Mouse (Mus musculus) limb, embryonic 15.5 days (tissue): Measurements from ENCODE around the gene Shq1. TPM values are rescaled to one million over a fixed set of nuclear protein-coding genes. Genes with fewer than 3 reads are reported as not detected.

Source experiments
- ATAC-seq: fragments of 200-750 bp; cut with Nextera tagmentation; 2 replicates; pipeline ENCODE4 v1.8.0; 2017; ENCODE audit warnings: low read depth, moderate TSS enrichment; ENCODE audit not compliant: insufficient number of reproducible peaks, low FRiP score, low TSS enrichment
- H3K27ac ChIP-seq: fragments of 300-500 bp; sonication (generic); 2 replicates; pipeline ENCODE4 v1.5.1; 2015; ENCODE audit warnings: moderate library complexity, mild to moderate bottlenecking, inconsistent platforms
- H3K27me3 ChIP-seq: fragments of 300-500 bp; sonication (generic); 2 replicates; pipeline ENCODE4 v1.6.1; 2015; ENCODE audit warnings: inconsistent platforms
- H3K36me3 ChIP-seq: fragments of 300-500 bp; sonication (generic); 2 replicates; pipeline ENCODE4 v1.6.1; 2015; ENCODE audit warnings: inconsistent platforms
- H3K4me1 ChIP-seq: fragments of 300-500 bp; sonication (generic); 2 replicates; pipeline ENCODE4 v1.6.1; 2015; ENCODE audit warnings: inconsistent platforms
- H3K4me2 ChIP-seq: fragments of 300-500 bp; sonication (generic); 2 replicates; pipeline ENCODE4 v1.6.1; 2015; ENCODE audit warnings: mild to moderate bottlenecking, inconsistent platforms
- H3K4me3 ChIP-seq: fragments of 300-500 bp; sonication (generic); 2 replicates; pipeline ENCODE4 v1.5.1; 2015; ENCODE audit warnings: mild to moderate bottlenecking, inconsistent platforms
- H3K9ac ChIP-seq: fragments of 300-500 bp; sonication (generic); 2 replicates; pipeline ENCODE4 v1.6.1; 2015; ENCODE audit warnings: inconsistent platforms
- H3K9me3 ChIP-seq: fragments of 300-500 bp; sonication (generic); 2 replicates; pipeline ENCODE4 v1.6.1; 2016; ENCODE audit warnings: inconsistent platforms
- WGBS: fragments of 180-500 bp; shearing (Covaris S2); methylation state at CpG from one replicate; pipeline ENCODE4 v1.1.7; 2015; 5-methylcytosine and 5-hydroxymethylcytosine counted together
- polyA plus RNA-seq: library from polyadenylated mRNA; unstranded; fragments of >200 nt; fragmentation: Nextera tagmentation; extraction: Ambion mirVana; gene quantifications from 2 replicates; pipeline ENCODE4 v1.2.1, GENCODE M21; 2015

The Shq1 gene
- polyA plus RNA-seq, 1 experiment from 2014 or later = 14.3 TPM

GRCm38 (mm10) chr6:100593857-100594256 is 77.1 kb downstream of the Shq1 start:
- H3K4me3 ChIP-seq = no peak overlapping the region
- 52% methylated on average over 8 of the region's 8 CpGs for WGBS
- no peaks in the 10 kb centered on the region for H3K4me1 ChIP-seq
- H3K36me3 ChIP-seq = no peaks in the 10 kb centered on the region
- H3K27me3 ChIP-seq = no peaks in the 10 kb centered on the region
- ATAC-seq = no peak
- no peak overlapping the region for H3K9ac ChIP-seq
- no peak overlapping the region for H3K4me2 ChIP-seq
- H3K9me3 ChIP-seq = no peaks in the 10 kb centered on the region
- no peak overlapping the region for H3K27ac ChIP-seq

- H3K9me3 ChIP-seq = no peaks in the 10 kb centered on the region
These were observed 78.0 kb downstream of the Shq1 start for GRCm38 (mm10) chr6:100592991-100593390.

GRCm38 (mm10) chr6:100590602-100591001 is 80.4 kb downstream of the Shq1 start:
- no peaks in the 10 kb centered on the region for H3K9me3 ChIP-seq
- no peaks in the 10 kb centered on the region for H3K36me3 ChIP-seq
- no peak overlapping the region for H3K27ac ChIP-seq
- no peak for ATAC-seq
- no peak overlapping the region for H3K4me2 ChIP-seq
- no peaks in the 10 kb centered on the region; the same call in 1 of the 2 replicates for H3K4me1 ChIP-seq
- no peaks in the 10 kb centered on the region for H3K27me3 ChIP-seq
- no peak overlapping the region for H3K9ac ChIP-seq
- no peak overlapping the region for H3K4me3 ChIP-seq
- 85% methylated on average over 4 of the region's 4 CpGs for WGBS

More at GRCm38 (mm10) chr6:100592991-100593390, 78.0 kb downstream of the Shq1 start:
- ATAC-seq = no peak
- Histone ChIP-seq H3K27ac (no peak overlapping the region), H3K27me3 (no peaks in the 10 kb centered on the region), H3K4me1 (no peaks in the 10 kb centered on the region), H3K4me2 (no peak overlapping the region), H3K4me3 (no peak overlapping the region), H3K36me3 (no peaks in the 10 kb centered on the region), H3K9ac (no peak overlapping the region)
- 26% methylated on average over 7 of the region's 7 CpGs for WGBS

GRCm38 (mm10) chr6:100588876-100589275 is 82.1 kb downstream of the Shq1 start:
- Histone ChIP-seq H3K4me1 (no peaks in the 10 kb centered on the region; the same call in 1 of the 2 replicates), H3K27me3 (no peaks in the 10 kb centered on the region), H3K36me3 (no peaks in the 10 kb centered on the region), H3K4me2 (no peak overlapping the region), H3K9me3 (no peaks in the 10 kb centered on the region), H3K27ac (no peak overlapping the region), H3K9ac (no peak overlapping the region), H3K4me3 (no peak overlapping the region)
- 79% methylated on average over 3 of the region's 3 CpGs for WGBS
- ATAC-seq = no peak

DNA sequence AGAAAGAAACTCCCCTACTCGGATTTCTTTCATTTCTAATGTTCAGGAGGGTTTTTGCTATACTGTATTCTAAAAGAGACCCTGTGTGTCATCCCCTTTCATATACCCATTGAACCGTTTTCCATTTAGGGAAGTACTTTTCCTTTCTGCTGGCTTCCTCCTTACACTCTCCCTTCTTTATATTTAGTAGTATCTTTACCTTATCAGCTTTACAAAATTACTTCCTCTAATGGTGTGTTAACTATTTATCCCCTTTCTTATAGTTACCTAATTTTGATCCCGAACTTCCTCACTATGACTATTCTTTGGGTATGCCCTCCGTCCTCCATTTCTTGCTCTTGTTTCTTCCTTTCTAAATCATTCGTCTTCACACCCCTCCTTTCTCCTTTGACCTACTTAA is 84.2 kb downstream of the Shq1 start:
- H3K9me3 ChIP-seq = no peaks in the 10 kb centered on the region
- H3K27ac ChIP-seq = no peak overlapping the region
- no peak for ATAC-seq
- H3K4me2 ChIP-seq = no peak overlapping the region
- 89% methylated on average over 5 of the region's 5 CpGs for WGBS
- no peak overlapping the region for H3K9ac ChIP-seq
- no peak overlapping the region for H3K4me3 ChIP-seq
- no peaks in the 10 kb centered on the region for H3K27me3 ChIP-seq
- H3K4me1 ChIP-seq = peaks cover 3% of the 10 kb centered on the region; the same call in 1 of the 2 replicates
- no peaks in the 10 kb centered on the region for H3K36me3 ChIP-seq

GRCm38 (mm10) chr6:100581951-100582350 is 89.0 kb downstream of the Shq1 start:
- Histone ChIP-seq H3K4me3 (no peak overlapping the region), H3K27me3 (no peaks in the 10 kb centered on the region), H3K9me3 (no peaks in the 10 kb centered on the region), H3K4me1 (peaks cover 3% of the 10 kb centered on the region; the same call in 1 of the 2 replicates), H3K36me3 (no peaks in the 10 kb centered on the region), H3K4me2 (no peak overlapping the region), H3K9ac (no peak overlapping the region), H3K27ac (no peak overlapping the region)
- WGBS = 55% methylated on average over 2 of the region's 2 CpGs
- ATAC-seq = no peak

DNA sequence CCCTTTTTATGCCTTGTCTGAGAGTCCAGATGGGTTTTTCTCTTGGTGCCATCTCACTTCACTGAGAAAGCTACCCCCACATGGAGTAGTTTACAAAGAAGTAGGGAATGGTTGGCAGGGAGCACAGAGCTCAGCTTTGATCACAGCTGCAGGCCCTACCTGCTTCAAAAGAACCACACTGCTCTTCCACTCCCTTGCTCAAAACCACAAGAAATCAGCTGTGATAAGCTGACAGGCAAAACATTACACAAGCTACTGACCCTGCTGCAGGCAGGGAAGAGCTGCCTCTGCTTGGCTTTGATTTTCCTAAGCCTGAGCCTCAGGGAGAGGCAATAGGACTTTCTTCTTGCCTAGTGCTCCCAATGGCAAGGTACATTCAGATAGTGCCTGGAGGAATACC is 89.9 kb downstream of the Shq1 start:
- Histone ChIP-seq H3K4me2 (no peak overlapping the region), H3K4me1 (peaks cover 5% of the 10 kb centered on the region; the same call in 1 of the 2 replicates), H3K27me3 (no peaks in the 10 kb centered on the region), H3K4me3 (no peak overlapping the region), H3K36me3 (no peaks in the 10 kb centered on the region), H3K27ac (no peak overlapping the region), H3K9me3 (no peaks in the 10 kb centered on the region), H3K9ac (no peak overlapping the region)
- no peak for ATAC-seq

GRCm38 (mm10) chr6:100577590-100577989 is 93.4 kb downstream of the Shq1 start:
- ATAC-seq = no peak
- Histone ChIP-seq H3K27me3 (peaks cover 5% of the 10 kb centered on the region; the same call in 1 of the 2 replicates), H3K27ac (no peak overlapping the region), H3K4me3 (no peak overlapping the region), H3K9ac (no peak overlapping the region), H3K4me2 (no peak overlapping the region), H3K36me3 (peaks cover 5% of the 10 kb centered on the region; the same call in 1 of the 2 replicates), H3K9me3 (no peaks in the 10 kb centered on the region), H3K4me1 (peaks cover 5% of the 10 kb centered on the region; the same call in 1 of the 2 replicates)
- WGBS = 86% methylated on average over 6 of the region's 6 CpGs

- 12% methylated on average over 6 of the region's 6 CpGs for WGBS
- no peak for ATAC-seq
- Histone ChIP-seq H3K27me3 (peaks cover 5% of the 10 kb centered on the region; the same call in 1 of the 2 replicates), H3K4me1 (0 out of 2 replicates have a peak, but pooled peaks cover 2% of the 10 kb centered on the region), H3K27ac (no peak overlapping the region), H3K9me3 (no peaks in the 10 kb centered on the region), H3K4me3 (no peak overlapping the region), H3K4me2 (no peak overlapping the region), H3K9ac (no peak overlapping the region), H3K36me3 (peaks cover 5% of the 10 kb centered on the region; the same call in 1 of the 2 replicates)
These were observed 94.8 kb downstream of the Shq1 start for GRCm38 (mm10) chr6:100576171-100576570.

- Histone ChIP-seq H3K9ac (no peak overlapping the region), H3K36me3 (no peaks in the 10 kb centered on the region), H3K27me3 (peaks cover 40% of the 10 kb centered on the region), H3K4me3 (no peak overlapping the region), H3K4me2 (no peak overlapping the region), H3K4me1 (peaks cover 45% of the 10 kb centered on the region), H3K27ac (no peak overlapping the region), H3K9me3 (no peaks in the 10 kb centered on the region)
- 77% methylated on average over 6 of the region's 6 CpGs for WGBS
- ATAC-seq = no peak
These were observed 104.2 kb downstream of the Shq1 start for GRCm38 (mm10) chr6:100566774-100567173.

- Histone ChIP-seq H3K9me3 (no peaks in the 10 kb centered on the region), H3K27ac (no peak overlapping the region), H3K4me1 (peaks cover 34% of the 10 kb centered on the region), H3K27me3 (peaks cover 59% of the 10 kb centered on the region), H3K4me2 (no peak overlapping the region), H3K4me3 (no peak overlapping the region), H3K9ac (no peak overlapping the region), H3K36me3 (no peaks in the 10 kb centered on the region)
- ATAC-seq = no peak
- 54% methylated on average over 4 of the region's 4 CpGs for WGBS
These were observed 106.4 kb downstream of the Shq1 start for GRCm38 (mm10) chr6:100564516-100564915.

DNA sequence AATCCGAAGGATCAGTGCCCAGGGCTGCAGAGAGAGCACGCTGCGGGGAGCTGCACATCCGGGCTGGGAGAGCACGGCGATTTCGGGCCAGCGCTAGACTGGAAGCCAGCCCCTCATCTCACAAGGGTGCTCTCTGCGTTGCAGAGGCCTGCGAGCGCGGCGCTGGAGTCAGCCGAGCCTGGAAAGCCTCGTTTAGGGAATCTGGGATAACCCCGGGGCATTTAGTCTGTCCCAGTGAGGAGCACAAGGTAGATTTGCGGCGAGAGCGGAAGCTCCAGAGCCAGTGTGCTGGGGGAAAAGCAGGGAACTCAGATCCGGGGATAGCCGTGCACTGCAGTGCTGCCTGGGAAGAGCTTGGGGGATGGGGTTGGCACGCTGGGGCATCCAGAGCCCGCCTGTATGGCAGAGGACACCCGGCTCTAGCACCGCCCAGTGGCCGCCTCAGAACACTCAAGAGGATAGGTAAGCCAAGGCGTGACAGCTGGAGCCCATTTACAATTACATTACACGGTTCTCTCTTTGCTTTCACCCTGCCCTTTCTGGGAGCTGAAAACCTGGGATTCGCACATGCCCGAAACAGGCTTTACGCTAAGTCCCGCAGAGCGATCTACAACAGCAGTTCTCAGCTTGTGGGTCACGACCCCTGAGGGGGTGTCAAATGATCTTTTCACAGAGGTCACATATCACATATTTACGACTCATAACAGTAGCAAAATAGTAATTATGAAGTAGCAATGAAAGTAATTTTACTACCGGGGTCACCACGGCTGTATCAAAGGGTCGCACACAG is 107.2 kb downstream of the Shq1 start:
- Histone ChIP-seq H3K4me2 (peak overlapping the region; percentile 99), H3K36me3 (no peaks in the 10 kb centered on the region), H3K4me1 (peaks cover 30% of the 10 kb centered on the region), H3K27ac (peak overlapping the region; percentile 38), H3K4me3 (peak overlapping the region; percentile 45), H3K9me3 (no peaks in the 10 kb centered on the region), H3K27me3 (peaks cover 64% of the 10 kb centered on the region), H3K9ac (peak overlapping the region; percentile 44; the same call in 1 of the 2 replicates)
- peak; percentile 85 for ATAC-seq
- 4% methylated on average over 38 of the region's 38 CpGs for WGBS
